Mouse (Mus musculus): ENCODE results near the gene Ksr2. TPM values are rescaled to one million over a fixed set of nuclear protein-coding genes. Genes with fewer than 3 reads are reported as not detected.

Ksr2 gene
- polyA plus RNA-seq, 1 experiment from 2014 or later, result 1.1 TPM

- Histone ChIP-seq H3K27me3 (peaks cover 26% of the 10 kb centered on the region), H3K4me2 (replicated peaks) (no peak overlapping the region), H3K4me3 (replicated peaks) (no peak overlapping the region), H3K9me3 (replicated peaks) (no peaks in the 10 kb centered on the region; the same call in 1 of the 2 replicates), H3K27ac (replicated peaks) (no peak overlapping the region), H3K9ac (no peak overlapping the region), H3K4me1 (0 out of 2 replicates have a peak, but pooled peaks cover 14% of the 10 kb centered on the region), H3K36me3 (no peaks in the 10 kb centered on the region)
- ATAC-seq (ENCODE audit: insufficient number of reproducible peaks, low FRiP score, low TSS enrichment, low read depth), result no peak
- WGBS, result 47% methylated on average over 6 of the region's 6 CpGs
Observed at GRCm38 (mm10) chr5:117530991-117531390, 117.2 kb downstream of the Ksr2 start.

- no peak for ATAC-seq (ENCODE audit: insufficient number of reproducible peaks, low FRiP score, low TSS enrichment, low read depth)
- Histone ChIP-seq H3K36me3 (no peaks in the 10 kb centered on the region), H3K4me1 (0 out of 2 replicates have a peak, but pooled peaks cover 1% of the 10 kb centered on the region), H3K4me2 (replicated peaks) (no peak overlapping the region), H3K9me3 (replicated peaks) (no peaks in the 10 kb centered on the region), H3K9ac (no peak overlapping the region), H3K27me3 (peaks cover 7% of the 10 kb centered on the region), H3K4me3 (replicated peaks) (no peak overlapping the region), H3K27ac (replicated peaks) (no peak overlapping the region)
- WGBS, result 79% methylated on average over 3 of the region's 3 CpGs
Observed at GRCm38 (mm10) chr5:117539221-117539620, 125.4 kb downstream of the Ksr2 start.

GRCm38 (mm10) chr5:117541654-117542053 lies 127.9 kb downstream of the Ksr2 start:
- H3K4me2 ChIP-seq (replicated peaks), result no peak overlapping the region
- no peaks in the 10 kb centered on the region for H3K9me3 ChIP-seq (replicated peaks)
- H3K27ac ChIP-seq (replicated peaks), result no peak overlapping the region
- no peak overlapping the region for H3K4me3 ChIP-seq (replicated peaks)
- WGBS, result 54% methylated on average over 8 of the region's 8 CpGs
- no peak overlapping the region for H3K9ac ChIP-seq
- no peaks in the 10 kb centered on the region for H3K36me3 ChIP-seq
- no peaks in the 10 kb centered on the region for H3K4me1 ChIP-seq
- ATAC-seq (ENCODE audit: insufficient number of reproducible peaks, low FRiP score, low TSS enrichment, low read depth), result no peak
- H3K27me3 ChIP-seq, result no peaks in the 10 kb centered on the region

GRCm38 (mm10) chr5:117546694-117547268 lies 133.0 kb downstream of the Ksr2 start:
- H3K4me2 ChIP-seq (replicated peaks), result no peak overlapping the region
- no peak for ATAC-seq (ENCODE audit: insufficient number of reproducible peaks, low FRiP score, low TSS enrichment, low read depth)
- H3K27ac ChIP-seq (replicated peaks), result no peak overlapping the region

GRCm38 (mm10) chr5:117550992-117551391 lies 137.2 kb downstream of the Ksr2 start:
- no peaks in the 10 kb centered on the region for H3K36me3 ChIP-seq
- no peak for ATAC-seq (ENCODE audit: insufficient number of reproducible peaks, low FRiP score, low TSS enrichment, low read depth)
- no peaks in the 10 kb centered on the region for H3K27me3 ChIP-seq
- no peak overlapping the region for H3K4me3 ChIP-seq (replicated peaks)
- WGBS, result 40% methylated on average over 9 of the region's 9 CpGs
- no peaks in the 10 kb centered on the region for H3K4me1 ChIP-seq
- H3K27ac ChIP-seq (replicated peaks), result no peak overlapping the region
- H3K9me3 ChIP-seq (replicated peaks), result no peaks in the 10 kb centered on the region
- H3K4me2 ChIP-seq (replicated peaks), result no peak overlapping the region
- no peak overlapping the region for H3K9ac ChIP-seq

More at GRCm38 (mm10) chr5:117546694-117547268, 133.0 kb downstream of the Ksr2 start:
- H3K36me3 ChIP-seq, result no peaks in the 10 kb centered on the region
- no peaks in the 10 kb centered on the region for H3K4me1 ChIP-seq
- WGBS, result 59% methylated on average over 25 of the region's 25 CpGs
- H3K4me3 ChIP-seq (replicated peaks), result no peak overlapping the region
- H3K9me3 ChIP-seq (replicated peaks), result no peaks in the 10 kb centered on the region
- H3K27me3 ChIP-seq, result no peaks in the 10 kb centered on the region
- no peak overlapping the region for H3K9ac ChIP-seq

- ATAC-seq (ENCODE audit: insufficient number of reproducible peaks, low FRiP score, low TSS enrichment, low read depth), result no peak
- no peak overlapping the region for H3K9ac ChIP-seq
- H3K4me3 ChIP-seq (replicated peaks), result no peak overlapping the region
- WGBS, result 91% methylated on average over 8 of the region's 8 CpGs
- H3K4me1 ChIP-seq, result no peaks in the 10 kb centered on the region
- H3K27me3 ChIP-seq, result no peaks in the 10 kb centered on the region
- no peaks in the 10 kb centered on the region for H3K36me3 ChIP-seq
- no peak overlapping the region for H3K27ac ChIP-seq (replicated peaks)
- H3K9me3 ChIP-seq (replicated peaks), result no peaks in the 10 kb centered on the region
- no peak overlapping the region for H3K4me2 ChIP-seq (replicated peaks)
Observed at GRCm38 (mm10) chr5:117552096-117552495, 138.3 kb downstream of the Ksr2 start.

- Histone ChIP-seq H3K4me2 (replicated peaks) (no peak overlapping the region), H3K9ac (no peak overlapping the region), H3K27ac (replicated peaks) (no peak overlapping the region), H3K4me3 (replicated peaks) (no peak overlapping the region), H3K27me3 (no peaks in the 10 kb centered on the region), H3K36me3 (no peaks in the 10 kb centered on the region), H3K4me1 (no peaks in the 10 kb centered on the region), H3K9me3 (replicated peaks) (no peaks in the 10 kb centered on the region)
- ATAC-seq (ENCODE audit: insufficient number of reproducible peaks, low FRiP score, low TSS enrichment, low read depth), result no peak
- WGBS, result 79% methylated on average over 4 of the region's 4 CpGs
Observed at GRCm38 (mm10) chr5:117554505-117554904, 140.7 kb downstream of the Ksr2 start.

- no peak overlapping the region for H3K9ac ChIP-seq
- no peaks in the 10 kb centered on the region for H3K4me1 ChIP-seq
- no peaks in the 10 kb centered on the region for H3K27me3 ChIP-seq
- 73% methylated on average over 9 of the region's 9 CpGs for WGBS
- no peaks in the 10 kb centered on the region for H3K9me3 ChIP-seq (replicated peaks)
- H3K4me3 ChIP-seq (replicated peaks), result no peak overlapping the region
- H3K4me2 ChIP-seq (replicated peaks), result no peak overlapping the region
- ATAC-seq (ENCODE audit: insufficient number of reproducible peaks, low FRiP score, low TSS enrichment, low read depth), result no peak
- H3K36me3 ChIP-seq, result no peaks in the 10 kb centered on the region
- no peak overlapping the region for H3K27ac ChIP-seq (replicated peaks)
Observed at GRCm38 (mm10) chr5:117556570-117556969, 142.8 kb downstream of the Ksr2 start.

- no peaks in the 10 kb centered on the region for H3K9me3 ChIP-seq (replicated peaks)
- no peak overlapping the region for H3K27ac ChIP-seq (replicated peaks)
- no peaks in the 10 kb centered on the region for H3K36me3 ChIP-seq
- H3K27me3 ChIP-seq, result no peaks in the 10 kb centered on the region
- H3K9ac ChIP-seq, result no peak overlapping the region
- H3K4me2 ChIP-seq (replicated peaks), result no peak overlapping the region
- H3K4me3 ChIP-seq (replicated peaks), result no peak overlapping the region
- H3K4me1 ChIP-seq, result no peaks in the 10 kb centered on the region
- 71% methylated on average over 2 of the region's 2 CpGs for WGBS
- no peak for ATAC-seq (ENCODE audit: insufficient number of reproducible peaks, low FRiP score, low TSS enrichment, low read depth)
Observed at GRCm38 (mm10) chr5:117561080-117561479, 147.3 kb downstream of the Ksr2 start.

GRCm38 (mm10) chr5:117566051-117566665 lies 152.4 kb downstream of the Ksr2 start:
- no peak for ATAC-seq (ENCODE audit: insufficient number of reproducible peaks, low FRiP score, low TSS enrichment, low read depth)
- 49% methylated on average over 12 of the region's 12 CpGs for WGBS
- no peak overlapping the region for H3K4me3 ChIP-seq (replicated peaks)

GRCm38 (mm10) chr5:117569190-117569795 lies 155.5 kb downstream of the Ksr2 start:
- no peak overlapping the region for H3K4me3 ChIP-seq (replicated peaks)
- no peaks in the 10 kb centered on the region for H3K9me3 ChIP-seq (replicated peaks)
- 76% methylated on average over 6 of the region's 6 CpGs for WGBS
- H3K27me3 ChIP-seq, result no peaks in the 10 kb centered on the region
- no peak overlapping the region for H3K9ac ChIP-seq
- no peak overlapping the region for H3K27ac ChIP-seq (replicated peaks)
- no peaks in the 10 kb centered on the region for H3K4me1 ChIP-seq
- no peak for ATAC-seq (ENCODE audit: insufficient number of reproducible peaks, low FRiP score, low TSS enrichment, low read depth)
- no peaks in the 10 kb centered on the region for H3K36me3 ChIP-seq
- H3K4me2 ChIP-seq (replicated peaks), result no peak overlapping the region

More at GRCm38 (mm10) chr5:117566051-117566665, 152.4 kb downstream of the Ksr2 start:
- Histone ChIP-seq H3K4me2 (replicated peaks) (no peak overlapping the region), H3K27me3 (no peaks in the 10 kb centered on the region), H3K36me3 (no peaks in the 10 kb centered on the region), H3K27ac (replicated peaks) (no peak overlapping the region), H3K9ac (no peak overlapping the region), H3K4me1 (no peaks in the 10 kb centered on the region), H3K9me3 (replicated peaks) (no peaks in the 10 kb centered on the region)

All from embryonic facial prominence, embryonic 15.5 days (tissue).